Mouse (Mus musculus) urinary bladder, postnatal 14 days (tissue): Measurements from ENCODE around the gene Gm37240.
A peak's percentile ranks its signal among the peaks of the same experiment; 100 is the strongest.

ENCODE experiments used
- DNase-seq: peaks from one replicate; pipeline ENCODE4 v3.0.0; 2021; ENCODE audit warnings: low spot score

Gene Gm37240

DNA sequence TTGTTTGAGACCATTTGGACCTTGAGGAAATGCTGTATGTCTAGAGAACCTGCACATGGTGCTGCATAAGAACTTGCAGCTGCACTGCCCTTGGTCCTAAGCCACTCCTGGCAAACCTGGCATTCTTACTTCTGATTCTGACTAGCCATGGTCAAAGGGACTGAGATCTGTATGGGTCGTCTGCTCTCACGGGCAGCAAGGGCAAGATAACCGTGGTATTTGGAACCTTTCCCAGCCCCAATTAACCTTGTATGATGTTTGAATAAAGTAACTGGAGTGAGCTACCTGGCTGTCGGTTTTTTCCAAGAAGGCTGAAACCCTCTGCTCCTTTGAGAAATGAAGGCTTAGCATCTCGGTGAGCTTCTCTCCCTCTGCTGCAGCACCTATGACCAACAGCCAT, 8.4 kb downstream of the Gm37240 start:
- DNase-seq, result no peak

DNA sequence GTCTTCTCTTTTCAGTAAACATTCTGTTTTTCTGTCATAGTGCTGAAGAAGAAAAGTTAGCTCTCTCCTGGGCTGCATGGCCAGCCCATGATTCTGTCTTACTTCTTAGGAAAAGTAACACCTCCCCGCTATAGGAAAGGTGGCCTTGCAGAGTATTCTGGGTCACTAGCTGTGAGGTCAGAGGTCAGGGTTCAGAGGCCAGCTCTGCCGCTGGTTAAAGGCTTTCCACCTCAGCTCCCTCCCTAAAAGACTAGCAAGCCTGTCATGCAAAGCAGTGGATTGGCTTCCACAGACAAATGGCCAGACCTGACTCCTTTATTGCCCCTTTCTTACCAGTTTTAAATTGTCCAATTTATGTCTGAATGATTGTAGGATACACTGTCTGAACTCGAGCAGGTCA, 23.3 kb downstream of the Gm37240 start:
- DNase-seq, result no peak

DNA sequence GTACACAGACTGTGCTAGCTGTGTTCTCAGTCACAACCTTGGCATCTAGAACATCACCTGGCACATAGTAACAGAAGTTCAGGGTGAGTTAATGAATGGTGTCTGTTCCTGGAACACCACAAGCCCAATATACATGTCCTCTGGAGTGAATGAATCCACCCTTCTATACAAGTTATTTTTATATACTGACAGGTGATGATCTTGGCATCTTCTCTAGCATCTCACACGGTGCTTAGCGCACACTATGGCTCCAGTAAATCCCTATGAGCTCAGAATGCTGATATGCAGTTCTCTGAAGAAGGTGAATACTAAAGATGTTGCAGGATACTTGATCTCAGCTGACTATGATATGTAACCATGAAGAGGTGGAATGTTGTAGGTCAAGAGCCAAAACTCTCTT, 24.4 kb downstream of the Gm37240 start:
- DNase-seq, result no peak

DNA sequence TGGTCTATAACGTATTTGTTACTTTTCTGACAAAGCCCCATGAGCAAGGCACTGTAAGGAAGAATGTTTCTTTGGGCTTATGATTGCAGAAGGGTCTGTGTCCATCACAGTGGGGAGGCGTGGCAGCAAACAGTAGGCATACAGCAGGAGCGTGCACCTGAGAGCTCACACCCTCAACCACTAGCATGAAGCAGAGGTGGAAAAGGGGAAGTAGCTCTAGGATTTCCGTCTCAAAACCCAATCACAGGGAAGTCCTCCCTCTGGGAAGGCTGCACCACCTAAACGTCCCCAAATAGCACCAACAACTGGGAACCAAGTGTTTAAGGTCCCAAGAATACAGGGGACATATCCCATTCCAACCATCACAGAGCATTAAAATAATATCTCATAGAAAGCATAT, 26.3 kb downstream of the Gm37240 start:
- no peak for DNase-seq

DNA sequence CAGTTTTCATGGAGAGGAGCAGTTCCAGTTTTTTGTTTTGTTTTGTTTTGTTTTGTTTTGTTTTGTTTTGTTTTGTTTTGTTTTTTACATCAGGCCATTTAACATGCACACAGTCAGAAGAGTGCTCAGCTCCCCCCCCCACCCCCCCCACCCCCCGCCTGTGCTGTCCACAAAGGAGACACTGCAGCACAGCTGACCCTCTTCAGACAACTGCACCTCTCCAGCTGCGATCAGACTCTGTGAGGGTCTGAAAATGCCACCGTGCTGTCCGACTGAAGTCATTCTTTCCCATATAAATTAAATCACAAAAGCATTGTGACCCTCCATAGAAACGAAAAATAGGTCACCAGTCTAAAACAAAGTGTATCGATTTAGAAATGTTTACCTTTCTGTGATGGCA, 28.0 kb downstream of the Gm37240 start:
- no peak for DNase-seq

DNA sequence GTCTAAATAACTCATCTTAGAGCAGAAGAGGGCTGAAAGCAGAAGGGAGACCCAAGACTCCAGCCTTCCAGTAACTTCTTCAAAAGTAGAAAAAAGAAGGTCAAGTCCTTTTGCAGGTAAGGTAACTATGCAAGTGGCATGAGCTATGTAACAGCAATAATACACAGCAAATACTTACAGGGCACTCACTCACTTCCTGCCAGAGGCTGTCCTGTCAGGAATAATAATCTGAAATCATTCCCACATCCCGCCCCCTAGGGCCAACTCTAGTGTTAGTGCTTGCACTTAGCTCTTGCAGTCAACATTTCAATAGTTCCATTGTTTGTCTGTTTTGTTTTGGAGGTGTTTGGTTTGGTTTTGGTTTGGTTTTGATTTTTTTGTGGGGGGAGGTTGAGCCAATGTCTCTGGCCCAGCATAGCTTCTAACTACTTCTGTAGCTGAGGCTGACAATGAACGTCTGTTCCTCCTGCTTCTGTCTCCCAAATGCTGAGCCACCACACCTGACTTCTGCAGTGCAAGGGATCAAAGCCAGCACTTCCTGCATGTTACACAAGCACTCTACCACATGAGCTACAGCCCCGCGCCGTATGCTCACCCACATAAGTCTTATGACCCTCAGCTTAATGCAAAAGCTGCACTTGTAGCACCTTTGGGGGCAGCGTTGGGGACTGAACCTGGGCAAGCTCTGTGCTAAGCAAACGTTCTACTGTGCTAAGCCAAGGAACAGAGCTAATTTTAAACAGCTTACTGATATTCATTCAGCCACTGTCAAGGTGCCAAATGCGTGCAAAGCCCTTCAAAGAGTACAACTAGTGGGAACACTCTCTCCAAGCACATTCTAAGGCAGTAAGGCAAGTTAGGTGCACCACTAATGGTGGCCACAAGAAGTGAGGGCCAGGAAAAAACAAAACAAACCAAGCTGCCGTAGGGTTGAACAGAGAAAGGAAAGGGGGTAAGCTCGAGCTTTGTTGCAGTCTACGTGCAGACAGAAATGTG, 28.9 kb downstream of the Gm37240 start:
- DNase-seq, result no peak

DNA sequence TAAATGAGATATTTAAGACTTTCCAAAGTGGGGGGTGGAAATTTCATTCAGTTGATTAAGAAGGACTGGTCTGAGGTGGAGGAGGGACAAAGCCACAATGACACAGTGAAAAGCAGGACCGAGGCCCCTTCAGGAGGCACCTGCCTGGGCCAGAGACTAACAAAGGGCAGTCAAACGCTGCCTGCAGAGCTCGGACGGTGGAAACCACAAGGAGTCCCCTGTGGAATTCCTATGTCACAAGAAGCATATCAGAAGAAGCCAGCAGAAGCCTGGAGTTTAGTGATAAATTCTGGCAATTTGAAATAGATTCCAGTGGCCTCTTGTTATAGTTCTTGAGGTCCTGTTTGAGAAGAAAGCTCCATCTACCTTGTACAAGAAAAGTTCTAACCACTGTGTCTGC, 30.2 kb downstream of the Gm37240 start:
- no peak for DNase-seq

DNA sequence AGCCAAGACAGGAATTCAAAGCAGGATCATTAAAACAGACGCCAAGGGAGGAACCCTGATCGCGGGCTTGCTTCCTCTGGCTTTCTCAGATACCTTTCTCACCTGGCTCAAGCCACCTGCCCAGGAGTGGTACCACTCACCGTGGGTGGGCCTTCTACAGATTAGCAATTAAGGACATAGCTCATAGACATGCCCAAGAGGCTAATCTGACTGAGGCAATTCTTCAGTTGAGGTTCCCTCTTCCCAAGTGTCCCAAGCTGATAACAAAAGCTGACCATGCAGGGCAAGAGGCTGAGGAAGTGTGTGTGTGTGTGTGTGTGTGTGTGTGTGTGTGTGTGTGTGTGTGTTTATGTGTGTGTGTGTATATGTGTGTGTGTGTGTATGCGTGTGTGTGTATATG, 31.4 kb downstream of the Gm37240 start:
- DNase-seq, result no peak

DNA sequence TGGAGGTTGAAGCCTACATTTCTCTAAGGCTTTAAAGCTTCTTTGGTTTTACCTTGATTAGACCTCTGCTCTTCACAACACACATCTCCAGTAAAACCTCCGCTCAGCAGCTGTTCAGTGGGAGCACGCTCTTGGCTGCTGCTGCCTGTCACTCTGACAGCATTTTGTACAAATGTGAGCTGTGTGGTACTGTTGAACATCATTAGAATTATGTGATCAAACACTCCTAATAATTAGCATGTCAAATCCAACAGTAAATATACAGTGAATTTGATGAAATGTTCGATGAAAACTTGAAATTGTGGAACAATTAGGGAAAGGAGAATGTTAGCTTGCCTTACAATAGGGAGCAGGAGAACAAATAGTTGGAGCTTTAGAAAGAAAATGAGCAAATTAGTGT, 32.3 kb downstream of the Gm37240 start:
- no peak for DNase-seq

DNA sequence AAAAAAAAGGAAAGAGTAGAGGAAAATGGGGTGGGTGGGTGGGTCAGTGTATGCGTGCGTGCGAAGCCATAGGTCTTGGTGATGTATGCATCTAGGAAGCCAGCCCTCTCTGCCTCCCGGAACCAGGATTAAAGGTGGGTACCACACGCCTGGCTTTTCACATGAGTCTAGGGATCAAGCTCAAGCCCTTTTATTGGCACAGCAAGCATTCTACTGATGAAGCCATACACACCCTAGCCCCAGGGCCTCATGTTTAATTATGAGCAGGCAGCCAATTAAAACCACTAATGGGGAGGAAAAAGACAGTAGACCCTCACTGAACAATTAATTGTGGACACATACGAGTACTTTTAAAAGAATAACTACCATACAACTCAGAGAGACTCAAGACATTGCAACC, 33.2 kb downstream of the Gm37240 start:
- no peak for DNase-seq

DNA sequence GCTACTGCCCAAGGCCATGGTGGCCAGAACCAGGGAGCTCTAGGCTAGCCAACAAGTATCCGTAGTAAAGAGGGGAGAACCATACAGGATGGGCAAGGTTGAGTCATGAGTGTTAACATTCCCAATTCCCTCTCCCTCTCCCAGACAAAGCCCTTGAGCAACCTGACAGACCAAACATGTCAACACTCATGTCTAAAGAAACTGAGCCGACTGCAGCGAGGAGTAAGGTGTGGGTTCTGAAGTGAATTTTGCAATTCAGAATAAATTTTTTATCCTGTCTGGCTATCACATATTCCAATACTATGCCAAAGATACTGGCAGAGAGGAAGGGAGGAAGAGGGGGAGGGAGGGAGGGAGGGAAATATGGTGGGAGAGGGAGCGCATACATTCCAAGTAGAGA, 33.6 kb downstream of the Gm37240 start:
- no peak for DNase-seq

DNA sequence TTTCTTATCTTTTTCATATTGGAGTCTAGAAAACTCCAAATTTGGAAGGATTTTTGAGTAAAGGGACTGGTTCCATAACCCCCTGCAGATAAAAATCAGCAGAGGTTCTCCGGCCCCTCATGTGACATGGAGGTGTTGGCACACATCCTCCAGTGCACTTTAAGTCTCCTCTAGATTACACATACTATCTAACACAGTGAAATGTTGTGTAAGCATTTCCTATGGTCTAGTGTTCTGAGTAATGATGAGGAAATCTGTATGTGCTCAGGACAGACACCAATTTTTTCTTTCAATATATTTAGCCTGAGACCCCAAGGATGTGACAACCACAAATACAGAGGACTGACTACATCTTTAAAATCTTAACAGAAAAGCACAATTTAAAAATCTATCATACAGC, 37.2 kb downstream of the Gm37240 start:
- DNase-seq, result no peak

DNA sequence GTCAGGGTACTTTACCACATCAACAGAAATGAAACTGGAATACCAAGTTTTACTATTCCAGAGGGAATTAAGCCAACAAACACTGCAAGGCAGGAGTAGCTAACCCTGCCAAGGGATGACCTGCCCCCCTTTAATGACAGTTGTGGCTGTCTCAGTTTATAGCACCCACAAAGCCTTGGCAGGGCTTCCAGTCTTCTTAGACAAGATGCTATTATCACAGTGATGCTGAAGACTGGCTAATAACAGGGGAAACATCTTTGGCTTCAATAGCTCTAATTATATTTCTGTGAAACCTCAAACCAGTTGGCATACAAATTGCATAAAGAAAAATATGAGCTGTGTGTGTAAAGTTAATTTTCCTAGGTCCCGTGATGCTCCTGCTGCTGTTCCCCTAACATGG, 41.0 kb downstream of the Gm37240 start:
- no peak for DNase-seq

DNA sequence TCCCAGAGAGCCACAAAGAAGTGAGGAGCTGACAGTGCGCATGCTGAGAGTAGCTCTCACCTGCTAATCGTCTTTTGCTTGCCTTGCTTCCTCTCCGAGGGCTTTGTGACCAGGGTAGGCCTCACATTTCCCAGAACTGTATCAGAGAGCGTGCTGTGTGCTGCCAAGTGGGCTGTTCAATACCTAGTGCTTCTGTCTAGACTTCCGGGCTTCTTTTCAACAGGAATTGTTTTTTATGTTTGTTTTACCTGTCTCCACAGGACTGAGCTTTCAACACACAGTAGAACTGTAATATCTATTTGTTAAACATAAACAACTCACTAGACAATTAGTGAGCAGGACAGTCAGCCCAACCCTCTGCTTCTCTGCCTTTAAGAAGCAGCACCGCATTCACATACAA, 42.0 kb downstream of the Gm37240 start:
- DNase-seq, result no peak

DNA sequence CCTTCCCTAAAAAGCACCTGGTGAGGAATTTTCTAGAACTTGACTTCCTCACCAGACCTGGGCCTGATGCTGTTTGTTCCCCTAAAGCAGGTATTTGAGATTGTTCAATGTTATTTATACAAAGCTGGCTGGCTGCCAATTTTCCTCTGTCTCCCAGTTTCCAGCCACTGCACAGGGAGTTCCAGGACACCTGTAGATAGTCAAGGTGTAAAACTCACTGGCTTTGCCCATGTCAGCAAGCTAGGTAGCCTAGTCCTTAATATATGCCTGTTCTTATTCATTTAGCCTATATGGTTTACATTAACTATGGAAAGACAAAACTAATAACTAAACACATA, 44.5 kb downstream of the Gm37240 start:
- peak; percentile 25 for DNase-seq

DNA sequence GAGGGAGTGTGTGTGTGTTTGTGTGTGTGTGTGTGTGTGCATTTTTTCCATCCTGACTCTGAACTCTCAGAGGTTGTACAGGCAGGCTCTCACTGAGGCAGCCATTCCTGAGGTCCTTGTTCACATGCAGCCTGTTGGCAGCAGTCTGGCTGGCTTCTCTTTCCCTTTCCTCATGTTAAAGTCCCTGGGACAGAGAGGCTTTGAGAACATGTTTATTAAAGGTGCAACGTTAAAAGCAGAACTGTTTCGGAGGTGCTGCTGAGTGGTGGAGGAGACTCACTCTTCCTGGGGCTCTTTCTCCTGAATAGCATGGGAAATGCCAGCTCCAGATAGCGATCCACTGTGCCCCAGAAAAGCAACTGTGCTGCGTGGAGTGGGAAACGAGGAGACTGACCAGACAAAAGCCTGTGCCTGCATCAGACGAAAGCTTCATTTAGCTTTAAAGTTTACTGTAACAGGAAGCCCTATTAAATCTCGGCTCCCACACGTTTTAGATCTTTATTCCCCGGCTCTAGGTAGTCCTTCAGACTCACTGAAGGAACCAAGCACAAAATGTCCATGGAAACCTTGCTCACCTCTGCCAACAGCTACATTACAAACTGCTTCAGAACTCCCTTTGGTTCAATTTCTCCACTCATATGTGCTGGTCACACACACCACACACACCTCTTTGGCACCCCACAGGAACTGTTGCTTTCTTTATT, 45.0 kb downstream of the Gm37240 start:
- no peak for DNase-seq

DNA sequence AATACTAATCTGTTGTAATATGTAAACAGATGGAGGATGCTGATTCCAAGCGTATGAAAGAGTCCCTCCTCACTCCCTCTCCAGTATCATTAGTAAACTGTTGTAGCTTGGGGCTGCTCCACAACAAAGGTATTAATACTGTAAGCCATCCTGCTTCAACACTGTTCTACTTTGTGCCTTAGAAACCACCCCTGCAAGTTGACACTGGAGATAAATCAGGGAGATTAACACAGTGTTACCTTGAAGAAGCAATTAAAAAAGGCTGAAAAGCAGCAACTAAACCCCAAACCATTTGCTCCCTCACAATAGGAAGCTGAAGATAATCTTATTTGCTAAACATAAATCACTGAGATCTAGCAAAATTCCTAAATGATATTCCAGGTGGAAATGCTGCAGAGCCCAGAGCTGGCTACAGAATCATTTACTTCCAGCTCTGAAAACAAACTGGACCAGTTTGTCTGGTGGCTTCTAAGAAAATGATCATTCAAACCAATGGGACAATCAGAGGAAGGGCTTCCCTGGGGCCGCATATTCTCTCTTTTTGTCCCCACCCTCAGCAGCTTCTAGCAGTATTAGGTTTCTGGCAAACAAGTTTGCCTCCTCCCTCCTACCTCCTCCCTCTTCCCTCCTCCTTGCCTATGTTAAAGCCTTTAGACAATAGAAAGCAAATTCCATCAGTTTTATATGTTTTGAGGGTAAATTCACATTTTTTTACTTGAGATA, 45.7 kb downstream of the Gm37240 start:
- DNase-seq, result no peak

DNA sequence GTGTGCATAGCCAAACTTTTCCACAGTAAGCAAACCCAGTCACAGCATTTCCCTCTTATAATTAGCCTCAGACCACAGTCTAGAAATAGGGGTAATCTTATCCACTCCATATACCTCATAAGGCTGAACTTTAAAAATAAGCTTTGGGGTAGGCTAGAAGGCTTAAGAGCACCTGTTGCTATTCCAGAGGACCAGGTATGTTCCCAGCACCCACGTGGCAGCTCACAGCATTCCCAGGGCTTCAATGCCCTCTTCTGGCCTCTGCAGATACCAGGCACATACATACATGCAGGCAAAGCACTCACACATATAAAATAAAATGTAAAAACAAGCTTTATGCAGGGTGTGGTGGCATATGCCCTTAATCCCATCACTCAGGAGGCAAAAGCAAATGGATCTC, 53.7 kb downstream of the Gm37240 start:
- no peak for DNase-seq

DNA sequence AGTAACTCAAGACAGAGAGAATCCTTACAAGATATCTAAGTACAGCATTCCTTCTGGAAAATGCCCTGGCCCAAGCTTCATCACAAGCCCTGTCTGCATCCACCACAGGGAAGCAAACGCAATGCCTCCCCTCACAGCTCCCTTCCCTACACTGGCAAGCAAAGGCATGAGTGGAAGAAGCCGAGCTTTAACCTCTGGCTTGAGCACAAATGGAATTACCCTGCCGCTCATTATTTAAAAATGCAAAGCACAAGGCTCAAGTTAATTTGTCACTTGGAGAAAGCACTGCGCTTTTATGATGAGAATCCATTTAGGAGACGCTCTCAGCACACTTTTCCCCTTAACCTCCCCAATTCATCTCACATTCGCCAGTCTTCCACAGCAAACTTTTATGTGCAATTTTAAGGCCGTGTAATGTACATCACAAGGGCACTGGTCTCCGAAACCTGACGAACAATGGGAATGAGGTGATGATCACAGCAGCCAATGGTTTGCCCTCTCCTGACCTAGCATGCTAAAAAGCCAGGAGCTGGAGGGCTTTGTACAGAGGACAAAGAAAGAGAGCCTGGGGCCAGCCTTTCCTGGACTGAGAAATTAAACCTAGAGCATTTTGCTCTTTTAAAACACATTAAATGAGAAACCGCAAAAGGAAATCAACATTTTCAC, 54.7 kb downstream of the Gm37240 start:
- no peak for DNase-seq

DNA sequence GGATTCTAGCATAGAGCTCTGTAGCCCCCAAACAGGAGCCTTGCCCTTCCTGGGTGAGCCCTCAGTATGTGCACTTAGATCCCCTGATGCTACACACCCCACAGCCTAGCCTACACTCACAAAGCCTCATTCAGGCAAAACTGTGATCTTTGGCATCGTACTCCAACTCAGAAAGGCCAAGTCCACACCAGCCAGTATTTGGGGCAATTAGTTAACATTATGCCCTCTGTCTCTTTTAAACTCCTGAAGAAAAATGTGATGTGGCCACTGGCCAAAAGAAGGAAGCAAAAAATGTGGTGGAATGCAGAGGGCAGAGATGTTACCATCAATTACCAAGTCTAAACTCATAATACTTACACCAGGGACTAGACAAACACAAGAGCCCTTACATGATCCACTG, 55.5 kb downstream of the Gm37240 start:
- no peak for DNase-seq

DNA sequence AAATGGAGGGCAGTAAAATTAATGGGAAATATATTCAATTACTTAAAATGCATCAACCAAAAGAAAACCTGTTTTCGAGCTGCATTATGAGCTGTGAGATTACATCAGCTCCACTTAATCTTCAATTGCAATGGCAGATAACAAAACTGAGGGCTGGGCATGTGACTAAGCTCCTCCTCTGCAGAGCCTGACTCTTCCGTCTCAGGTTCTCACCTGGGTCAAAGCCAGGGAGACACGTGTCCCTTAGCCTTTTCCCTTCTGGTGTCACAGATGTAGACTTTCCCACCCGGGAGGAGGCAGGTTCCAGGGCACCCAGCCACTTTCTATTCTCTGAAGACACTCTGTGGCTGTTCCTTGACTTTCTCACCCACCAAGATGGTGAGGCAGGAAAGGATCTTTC, 58.3 kb downstream of the Gm37240 start:
- peak; percentile 57 for DNase-seq

DNA sequence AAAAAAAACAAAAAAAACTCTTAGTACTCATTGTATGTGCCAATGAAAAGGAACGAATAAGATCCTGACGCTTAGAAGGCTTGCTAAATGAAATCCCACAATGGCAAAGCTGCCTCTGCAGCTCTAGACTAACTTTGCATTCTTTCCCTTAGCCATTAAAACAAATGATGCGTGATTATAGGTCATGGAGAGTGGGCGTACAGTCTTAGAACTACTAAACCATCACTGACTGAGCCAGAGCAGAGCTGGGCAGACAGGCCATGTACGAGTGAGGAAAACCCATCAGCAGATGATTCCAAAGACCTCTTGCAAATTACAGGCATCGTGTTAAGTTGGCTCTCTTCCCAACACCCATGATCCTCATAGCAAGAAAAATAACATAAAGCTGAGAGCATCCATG, 59.5 kb downstream of the Gm37240 start:
- DNase-seq, result no peak
